Mouse (Mus musculus): ENCODE data around the gene Map4k4. TPM values are rescaled to one million over a fixed set of nuclear protein-coding genes. Genes with fewer than 3 reads are reported as not detected.

Map4k4 gene
- polyA plus RNA-seq, 1 experiment from 2014 or later: 49.5 TPM

DNA sequence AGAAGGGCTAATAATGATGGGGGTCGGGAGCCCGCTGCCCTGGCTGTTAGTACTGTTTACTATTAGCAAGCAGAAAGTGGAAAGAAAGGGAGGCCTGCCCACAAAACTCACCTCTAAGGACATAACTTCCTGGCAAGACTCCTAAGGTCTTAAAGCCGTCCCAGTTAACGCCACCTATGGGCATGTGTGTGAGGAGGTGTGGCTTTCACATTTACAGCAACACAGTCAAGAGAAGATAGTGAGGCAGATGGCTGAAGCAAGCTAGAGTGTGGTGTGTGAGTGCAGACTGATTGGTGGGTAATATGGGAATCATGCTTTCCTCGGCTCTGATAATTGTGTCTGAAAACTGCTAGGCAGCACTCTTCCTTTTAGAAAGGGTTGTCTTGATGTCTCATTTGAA, 48.5 kb downstream of the Map4k4 start:
- no peaks in the 10 kb centered on the region for H3K27me3 ChIP-seq (replicated peaks; ENCODE audit: control insufficient read depth, insufficient read depth, low read length)
- H3K4me3 ChIP-seq (replicated peaks; ENCODE audit: low read length): no peak overlapping the region
- ATAC-seq: no peak
- no peaks in the 10 kb centered on the region for H3K9me3 ChIP-seq (ENCODE audit: control insufficient read depth, low read length)
- no peak overlapping the region for H3K27ac ChIP-seq (ENCODE audit: low read length)
- H3K36me3 ChIP-seq (ENCODE audit: control insufficient read depth, insufficient read depth): no peaks in the 10 kb centered on the region
- H3K9ac ChIP-seq (replicated peaks; ENCODE audit: low read depth, low read length): no peak overlapping the region
- WGBS: 36% methylated on average over 5 of the region's 5 CpGs
- no peak overlapping the region for H3K4me2 ChIP-seq (ENCODE audit: low read length)
- peaks cover 81% of the 10 kb centered on the region for H3K4me1 ChIP-seq (replicated peaks; ENCODE audit: control insufficient read depth, insufficient read depth, low read length)

DNA sequence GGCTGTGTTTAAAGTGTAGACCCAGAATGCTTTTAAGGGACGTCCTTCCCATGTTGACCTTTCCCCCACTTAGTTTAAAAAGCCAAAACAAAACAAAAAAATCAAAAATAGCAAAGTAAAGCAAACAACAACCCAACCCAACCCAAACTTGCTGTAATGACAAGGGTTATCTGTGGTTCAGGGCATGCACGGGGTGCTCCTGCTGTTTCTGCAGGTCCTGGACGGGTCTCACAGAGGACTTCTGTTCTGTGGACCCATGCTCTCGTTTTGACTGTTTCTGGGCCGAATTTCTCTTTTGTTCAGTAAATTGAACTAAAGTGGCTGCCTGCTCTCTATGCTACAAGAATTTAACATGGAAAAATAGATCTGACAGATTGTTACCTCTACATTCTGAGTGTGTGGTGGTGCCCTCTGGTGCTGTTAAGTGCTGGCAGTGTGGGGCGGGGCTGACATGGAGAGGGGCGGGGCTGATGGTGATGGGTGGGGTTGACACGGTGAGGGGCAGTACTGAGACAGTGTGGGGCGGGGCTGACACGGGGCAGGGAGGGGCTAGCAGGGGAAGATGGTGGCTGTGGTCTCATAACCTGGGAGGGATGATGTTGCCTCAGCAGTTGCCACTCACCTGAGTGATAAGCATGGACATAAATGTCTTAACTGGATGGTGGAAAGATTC, 49.2 kb downstream of the Map4k4 start:
- WGBS: 34% methylated on average over 10 of the region's 10 CpGs

DNA sequence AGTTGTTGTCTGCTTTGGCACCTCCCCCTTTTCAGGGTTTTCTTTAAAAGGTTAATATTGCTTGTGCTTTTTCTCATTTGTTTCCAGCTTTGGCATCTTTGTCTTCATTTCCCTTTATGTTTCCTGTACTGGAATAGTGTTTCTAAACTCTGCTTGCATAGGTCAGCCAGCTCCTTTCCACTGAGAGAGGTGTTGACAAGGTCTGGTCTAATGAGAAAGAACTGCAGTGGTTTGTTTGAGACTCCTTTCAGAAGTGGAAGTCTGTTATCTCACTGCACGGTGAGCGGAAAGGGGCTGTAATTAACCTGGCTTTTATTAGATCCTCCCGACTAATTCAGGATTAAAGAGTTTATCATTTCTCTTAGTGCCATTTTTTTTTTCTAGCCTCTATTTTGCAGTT, 49.9 kb downstream of the Map4k4 start:
- no peak overlapping the region for H3K9ac ChIP-seq (replicated peaks; ENCODE audit: low read depth, low read length)
- no peaks in the 10 kb centered on the region for H3K27me3 ChIP-seq (replicated peaks; ENCODE audit: control insufficient read depth, insufficient read depth, low read length)
- H3K4me2 ChIP-seq (ENCODE audit: low read length): no peak overlapping the region
- H3K9me3 ChIP-seq (ENCODE audit: control insufficient read depth, low read length): no peaks in the 10 kb centered on the region
- no peak for ATAC-seq
- H3K36me3 ChIP-seq (ENCODE audit: control insufficient read depth, insufficient read depth): no peaks in the 10 kb centered on the region
- no peak overlapping the region for H3K27ac ChIP-seq (ENCODE audit: low read length)
- no peak overlapping the region for H3K4me3 ChIP-seq (replicated peaks; ENCODE audit: low read length)
- peaks cover 77% of the 10 kb centered on the region for H3K4me1 ChIP-seq (replicated peaks; ENCODE audit: control insufficient read depth, insufficient read depth, low read length)
- 24% methylated on average over 3 of the region's 3 CpGs for WGBS

More for the DNA sequence above, 49.2 kb downstream of the Map4k4 start:
- no peaks in the 10 kb centered on the region for H3K9me3 ChIP-seq (ENCODE audit: control insufficient read depth, low read length)
- no peak overlapping the region for H3K4me3 ChIP-seq (replicated peaks; ENCODE audit: low read length)
- no peak overlapping the region for H3K4me2 ChIP-seq (ENCODE audit: low read length)
- H3K4me1 ChIP-seq (replicated peaks; ENCODE audit: control insufficient read depth, insufficient read depth, low read length): peaks cover 77% of the 10 kb centered on the region
- no peak overlapping the region for H3K27ac ChIP-seq (ENCODE audit: low read length)
- H3K27me3 ChIP-seq (replicated peaks; ENCODE audit: control insufficient read depth, insufficient read depth, low read length): no peaks in the 10 kb centered on the region
- ATAC-seq: no peak
- no peak overlapping the region for H3K9ac ChIP-seq (replicated peaks; ENCODE audit: low read depth, low read length)
- H3K36me3 ChIP-seq (ENCODE audit: control insufficient read depth, insufficient read depth): no peaks in the 10 kb centered on the region

DNA sequence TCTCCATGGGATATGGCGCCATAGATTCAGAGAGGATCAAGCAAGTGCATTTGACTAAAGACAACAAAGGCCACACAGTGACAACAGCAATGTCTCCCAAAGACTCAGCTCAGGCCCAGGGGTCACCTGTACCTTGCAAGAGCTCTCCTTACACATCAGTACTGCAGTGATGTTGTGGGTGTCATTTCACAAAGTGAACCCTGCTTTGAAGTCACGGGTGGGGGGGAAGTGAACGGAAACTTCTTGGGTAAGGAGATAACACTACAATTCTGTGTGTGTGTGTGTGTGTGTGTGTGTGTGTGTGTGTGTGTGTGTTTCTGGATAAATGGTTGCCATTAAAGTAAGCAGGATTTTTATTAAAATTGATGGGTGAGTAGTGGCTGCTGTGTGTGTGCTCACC, 53.9 kb downstream of the Map4k4 start:
- no peaks in the 10 kb centered on the region for H3K27me3 ChIP-seq (replicated peaks; ENCODE audit: control insufficient read depth, insufficient read depth, low read length)
- H3K36me3 ChIP-seq (ENCODE audit: control insufficient read depth, insufficient read depth): no peaks in the 10 kb centered on the region
- H3K4me2 ChIP-seq (ENCODE audit: low read length): no peak overlapping the region
- H3K4me1 ChIP-seq (replicated peaks; ENCODE audit: control insufficient read depth, insufficient read depth, low read length): peaks cover 55% of the 10 kb centered on the region
- 93% methylated on average over 3 of the region's 3 CpGs for WGBS
- ATAC-seq: no peak
- no peak overlapping the region for H3K9ac ChIP-seq (replicated peaks; ENCODE audit: low read depth, low read length)
- no peak overlapping the region for H3K27ac ChIP-seq (ENCODE audit: low read length)
- no peaks in the 10 kb centered on the region for H3K9me3 ChIP-seq (ENCODE audit: control insufficient read depth, low read length)
- H3K4me3 ChIP-seq (replicated peaks; ENCODE audit: low read length): no peak overlapping the region

DNA sequence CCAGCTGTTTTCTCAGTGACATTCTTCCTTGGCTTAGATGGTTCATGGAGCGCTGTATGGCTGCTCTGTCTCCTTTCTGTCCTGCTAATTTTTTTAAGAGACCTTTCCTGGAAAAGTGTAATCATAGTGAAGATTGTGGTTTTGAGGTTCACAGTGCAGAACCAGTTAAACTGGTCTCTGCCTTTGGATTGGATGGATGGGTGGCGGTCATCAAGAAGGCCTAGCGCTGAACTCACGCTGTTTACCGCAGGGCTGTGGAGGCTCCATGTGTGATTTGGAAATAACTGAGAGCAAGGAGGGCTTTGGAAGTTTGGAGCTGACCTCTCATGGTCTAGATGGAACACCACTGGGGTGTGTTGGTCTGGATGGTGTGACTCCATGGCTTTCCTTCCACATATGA, 56.0 kb downstream of the Map4k4 start:
- H3K36me3 ChIP-seq (ENCODE audit: control insufficient read depth, insufficient read depth): no peaks in the 10 kb centered on the region
- no peak overlapping the region for H3K9ac ChIP-seq (replicated peaks; ENCODE audit: low read depth, low read length)
- H3K9me3 ChIP-seq (ENCODE audit: control insufficient read depth, low read length): no peaks in the 10 kb centered on the region
- H3K4me2 ChIP-seq (ENCODE audit: low read length): no peak overlapping the region
- H3K4me3 ChIP-seq (replicated peaks; ENCODE audit: low read length): no peak overlapping the region
- no peak overlapping the region for H3K27ac ChIP-seq (ENCODE audit: low read length)
- no peak for ATAC-seq
- H3K27me3 ChIP-seq (replicated peaks; ENCODE audit: control insufficient read depth, insufficient read depth, low read length): no peaks in the 10 kb centered on the region
- WGBS: 93% methylated on average over 5 of the region's 5 CpGs
- peaks cover 51% of the 10 kb centered on the region for H3K4me1 ChIP-seq (replicated peaks; ENCODE audit: control insufficient read depth, insufficient read depth, low read length)

DNA sequence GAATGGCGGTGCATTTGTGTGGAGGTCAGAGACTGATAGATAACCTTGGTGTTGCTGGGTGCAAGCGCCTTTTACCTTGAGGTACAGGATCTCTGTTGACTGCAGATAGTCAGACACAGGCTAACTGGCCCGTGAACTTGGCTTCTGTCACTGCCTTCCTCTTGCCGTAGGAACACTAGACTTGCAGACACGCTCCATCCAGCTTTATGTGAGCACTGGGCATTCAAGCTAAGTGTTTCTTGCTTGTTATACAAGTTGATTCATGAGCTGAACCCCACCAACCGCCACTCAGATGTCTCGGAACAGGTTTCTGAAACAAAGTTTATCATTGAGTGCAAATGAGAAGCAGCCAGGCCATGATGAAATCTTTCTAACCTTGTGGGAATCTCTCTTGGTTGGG, 57.3 kb downstream of the Map4k4 start:
- peaks cover 51% of the 10 kb centered on the region for H3K4me1 ChIP-seq (replicated peaks; ENCODE audit: control insufficient read depth, insufficient read depth, low read length)
- 77% methylated on average over 7 of the region's 7 CpGs for WGBS

DNA sequence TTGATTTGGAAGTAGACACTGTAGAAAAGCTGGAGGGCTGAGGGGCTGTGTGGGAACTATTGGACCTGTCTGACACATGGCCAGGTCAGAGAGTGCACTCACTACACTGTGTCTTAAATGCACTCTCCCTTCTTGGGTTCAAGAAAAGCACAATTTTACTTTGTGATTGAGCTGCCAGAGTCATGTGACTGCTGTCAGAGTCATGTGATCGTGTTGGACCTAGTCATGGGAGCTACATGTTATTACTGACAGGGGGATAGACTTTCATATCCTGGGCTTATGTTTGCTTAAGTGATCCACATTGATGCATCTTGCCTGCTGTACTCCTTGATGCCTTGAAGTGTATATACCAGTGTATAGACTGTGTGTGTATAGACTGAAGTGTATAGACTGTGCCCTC, 59.9 kb downstream of the Map4k4 start:
- 93% methylated on average over 1 of the region's 1 CpGs for WGBS
- no peaks in the 10 kb centered on the region for H3K27me3 ChIP-seq (replicated peaks; ENCODE audit: control insufficient read depth, insufficient read depth, low read length)
- H3K4me3 ChIP-seq (replicated peaks; ENCODE audit: low read length): no peak overlapping the region
- no peak overlapping the region for H3K9ac ChIP-seq (replicated peaks; ENCODE audit: low read depth, low read length)
- no peak overlapping the region for H3K4me2 ChIP-seq (ENCODE audit: low read length)
- no peak for ATAC-seq
- peaks cover 58% of the 10 kb centered on the region for H3K4me1 ChIP-seq (replicated peaks; ENCODE audit: control insufficient read depth, insufficient read depth, low read length)
- no peaks in the 10 kb centered on the region for H3K9me3 ChIP-seq (ENCODE audit: control insufficient read depth, low read length)
- 0 out of 2 replicates have a peak, but pooled peaks cover 2% of the 10 kb centered on the region for H3K36me3 ChIP-seq (ENCODE audit: control insufficient read depth, insufficient read depth)
- H3K27ac ChIP-seq (ENCODE audit: low read length): no peak overlapping the region

More for the DNA sequence above, 57.3 kb downstream of the Map4k4 start:
- Histone ChIP-seq H3K27me3 (replicated peaks; ENCODE audit: control insufficient read depth, insufficient read depth, low read length) (no peaks in the 10 kb centered on the region), H3K27ac (ENCODE audit: low read length) (no peak overlapping the region), H3K9me3 (ENCODE audit: control insufficient read depth, low read length) (no peaks in the 10 kb centered on the region), H3K36me3 (ENCODE audit: control insufficient read depth, insufficient read depth) (0 out of 2 replicates have a peak, but pooled peaks cover 2% of the 10 kb centered on the region), H3K4me3 (replicated peaks; ENCODE audit: low read length) (no peak overlapping the region), H3K9ac (replicated peaks; ENCODE audit: low read depth, low read length) (no peak overlapping the region), H3K4me2 (ENCODE audit: low read length) (no peak overlapping the region)
- ATAC-seq: no peak

DNA sequence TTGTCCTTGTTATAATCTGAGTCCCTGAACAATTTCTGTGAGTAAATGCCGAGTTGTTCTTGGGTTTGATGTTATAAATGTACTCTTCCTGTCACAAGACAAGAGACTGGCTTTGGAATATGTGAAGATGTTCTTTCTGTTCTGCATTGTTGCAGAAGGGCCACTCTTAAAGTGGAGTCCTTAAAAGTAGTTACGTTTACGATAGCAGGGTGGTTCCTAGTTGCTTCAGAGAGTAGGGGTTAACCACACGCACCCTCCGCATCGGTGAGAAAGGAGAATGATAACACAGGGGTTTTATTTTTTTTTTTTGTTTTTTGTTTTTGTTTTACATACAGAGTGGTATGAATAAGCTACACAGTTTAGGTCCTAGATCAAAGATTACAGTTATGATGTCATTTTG, 60.4 kb downstream of the Map4k4 start:
- ATAC-seq: no peak
- Histone ChIP-seq H3K4me2 (ENCODE audit: low read length) (no peak overlapping the region), H3K27ac (ENCODE audit: low read length) (no peak overlapping the region), H3K36me3 (ENCODE audit: control insufficient read depth, insufficient read depth) (0 out of 2 replicates have a peak, but pooled peaks cover 2% of the 10 kb centered on the region), H3K4me3 (replicated peaks; ENCODE audit: low read length) (no peak overlapping the region), H3K9me3 (ENCODE audit: control insufficient read depth, low read length) (no peaks in the 10 kb centered on the region), H3K9ac (replicated peaks; ENCODE audit: low read depth, low read length) (no peak overlapping the region), H3K4me1 (replicated peaks; ENCODE audit: control insufficient read depth, insufficient read depth, low read length) (peaks cover 58% of the 10 kb centered on the region), H3K27me3 (replicated peaks; ENCODE audit: control insufficient read depth, insufficient read depth, low read length) (no peaks in the 10 kb centered on the region)
- WGBS: 89% methylated on average over 6 of the region's 6 CpGs

DNA sequence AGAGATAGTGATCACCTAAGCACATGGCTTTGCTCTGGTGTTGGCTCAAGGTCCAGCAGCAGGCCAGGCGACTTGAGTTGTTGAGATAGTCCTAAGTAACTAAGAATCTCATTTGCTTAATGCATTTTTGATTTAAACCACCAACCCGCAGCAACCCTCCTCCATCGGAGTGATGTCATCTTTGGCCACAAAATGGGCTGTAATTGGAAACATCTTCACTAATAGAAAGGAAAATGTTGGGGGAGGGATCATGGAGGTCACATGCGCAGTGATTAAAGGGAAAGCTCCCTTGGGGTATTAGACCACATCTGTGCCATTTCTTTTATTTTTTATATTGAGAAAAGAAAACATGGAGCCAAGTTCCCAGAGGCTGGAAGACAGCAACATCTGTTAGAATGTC, 61.6 kb downstream of the Map4k4 start:
- no peak overlapping the region for H3K27ac ChIP-seq (ENCODE audit: low read length)

More for the DNA sequence above, 61.6 kb downstream of the Map4k4 start:
- H3K4me1 ChIP-seq (replicated peaks; ENCODE audit: control insufficient read depth, insufficient read depth, low read length): peaks cover 53% of the 10 kb centered on the region
- H3K27me3 ChIP-seq (replicated peaks; ENCODE audit: control insufficient read depth, insufficient read depth, low read length): no peaks in the 10 kb centered on the region
- 0 out of 2 replicates have a peak, but pooled peaks cover 2% of the 10 kb centered on the region for H3K36me3 ChIP-seq (ENCODE audit: control insufficient read depth, insufficient read depth)
- H3K9ac ChIP-seq (replicated peaks; ENCODE audit: low read depth, low read length): no peak overlapping the region
- no peak overlapping the region for H3K4me2 ChIP-seq (ENCODE audit: low read length)
- no peaks in the 10 kb centered on the region for H3K9me3 ChIP-seq (ENCODE audit: control insufficient read depth, low read length)
- ATAC-seq: no peak
- H3K4me3 ChIP-seq (replicated peaks; ENCODE audit: low read length): no peak overlapping the region
- WGBS: 54% methylated on average over 4 of the region's 4 CpGs
